Mouse (Mus musculus) hindlimb bud, embryonic 11.5 days (tissue): ENCODE measurements around the gene Nlgn3.

ENCODE experiments used
- DNase-seq: peaks from one replicate; pipeline ENCODE4 v3.0.0-alpha.2; 2012; ENCODE audit warnings: low read depth, low spot score; ENCODE audit errors: extremely low spot score

Nlgn3 gene

DNA sequence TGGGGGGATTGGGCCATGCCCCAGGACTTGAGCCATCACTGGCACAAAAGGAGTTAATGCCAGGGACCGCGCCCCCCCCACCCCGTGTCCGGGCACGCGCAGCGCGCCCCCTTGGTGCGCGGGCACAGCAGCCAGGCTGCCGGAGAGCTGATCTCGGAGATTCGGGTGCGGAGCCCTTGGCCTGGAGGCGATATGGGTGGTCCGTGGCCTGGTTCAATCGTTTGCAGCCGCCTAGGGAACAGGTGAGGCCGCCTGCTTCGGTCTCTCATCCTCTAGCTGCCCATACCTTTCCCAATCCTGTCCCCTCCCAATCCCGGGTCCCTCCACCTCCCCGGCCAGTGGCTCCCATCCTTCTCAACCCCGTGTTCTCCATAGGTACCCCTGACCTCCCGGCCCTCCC lies at the start of gene Nlgn3:
Gene Nlgn3, plus strand, starts transcription at position 114 of the 400 bp plus-strand sequence.
- no peak for DNase-seq

GRCm38 (mm10) chrX:101253952-101254729 lies 44.8 kb upstream of the Nlgn3 start, which contains the start of gene Foxo4:
TSS of gene Foxo4 (plus strand) at chrX:101254528.
- DNase-seq, result peak; percentile 54

- no peak for DNase-seq
These were observed 44.2 kb upstream of the Nlgn3 start for GRCm38 (mm10) chrX:101254740-101255139.

DNA sequence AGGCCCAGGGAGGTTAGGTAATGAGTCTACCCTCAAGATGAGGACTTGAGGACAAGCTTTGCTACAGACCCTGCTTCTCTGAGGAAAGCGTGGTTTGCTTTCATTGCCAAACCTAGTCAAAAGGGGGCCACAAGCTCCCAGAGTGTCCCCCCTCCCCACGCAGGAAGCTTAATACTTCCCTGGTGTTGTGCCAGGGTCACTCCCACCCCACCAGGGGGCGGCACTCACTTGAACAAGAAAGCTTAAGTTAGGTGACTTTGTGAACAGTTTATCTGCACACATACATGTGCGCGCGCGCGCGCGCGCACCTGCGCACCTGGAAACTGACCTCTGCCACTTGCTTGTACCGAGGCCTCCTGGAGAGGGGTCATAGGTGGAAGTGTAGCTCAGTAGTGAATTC lies 42.4 kb upstream of the Nlgn3 start:
- DNase-seq, result no peak

GRCm38 (mm10) chrX:101260441-101261325 lies 38.3 kb upstream of the Nlgn3 start:
- peak; percentile 26 for DNase-seq

GRCm38 (mm10) chrX:101263892-101264291 lies 35.1 kb upstream of the Nlgn3 start, which contains the start of gene Gm614:
TSS of gene Gm614 (minus strand) at chrX:101263992.
- DNase-seq, result no peak

DNA sequence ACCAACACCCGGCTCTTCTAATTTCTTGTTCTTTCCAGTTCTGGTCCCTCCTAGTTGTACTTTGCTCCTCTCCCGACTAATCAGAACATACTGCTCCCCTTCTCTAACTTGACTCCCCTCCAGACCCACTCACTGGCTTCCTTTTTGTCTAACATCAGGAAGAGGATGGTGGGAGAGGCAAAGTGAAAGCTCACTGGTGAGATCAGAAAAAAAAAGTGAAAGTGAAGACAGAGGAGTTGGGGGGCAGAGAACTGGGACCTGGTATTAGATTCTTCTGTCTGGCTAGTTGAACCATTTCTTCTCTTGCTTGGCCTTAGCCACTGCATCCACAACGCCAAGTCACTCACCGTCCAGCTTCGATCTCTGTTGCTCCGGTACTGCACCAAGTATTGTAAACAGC lies 32.3 kb upstream of the Nlgn3 start:
- DNase-seq, result no peak

GRCm38 (mm10) chrX:101268025-101268754 lies 30.8 kb upstream of the Nlgn3 start, which contains the start of gene Il2rg:
TSS of gene Il2rg (minus strand) at chrX:101268255.
- no peak for DNase-seq

DNA sequence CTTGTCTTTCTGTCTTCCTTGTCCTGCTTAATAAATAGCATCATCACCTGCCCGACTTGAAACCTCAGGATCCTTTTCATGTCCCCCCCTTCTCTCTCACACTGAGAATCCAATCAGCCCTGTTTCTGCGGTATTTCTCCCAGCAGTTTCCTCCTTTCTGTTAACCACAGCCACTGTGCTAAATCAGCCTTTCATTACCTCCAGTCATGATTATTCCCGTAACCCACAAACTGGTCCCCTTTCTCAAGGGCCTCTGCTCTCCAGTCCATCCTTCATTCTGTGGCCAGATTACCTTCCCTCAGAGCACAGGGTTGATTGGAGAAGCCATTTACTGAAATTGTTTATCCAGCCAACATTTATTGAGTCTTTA lies 30.2 kb upstream of the Nlgn3 start, which contains the start of gene Gm20489:
Gene Gm20489, minus strand, starts transcription at position 269 of the 370 bp plus-strand sequence.
- DNase-seq, result no peak

DNA sequence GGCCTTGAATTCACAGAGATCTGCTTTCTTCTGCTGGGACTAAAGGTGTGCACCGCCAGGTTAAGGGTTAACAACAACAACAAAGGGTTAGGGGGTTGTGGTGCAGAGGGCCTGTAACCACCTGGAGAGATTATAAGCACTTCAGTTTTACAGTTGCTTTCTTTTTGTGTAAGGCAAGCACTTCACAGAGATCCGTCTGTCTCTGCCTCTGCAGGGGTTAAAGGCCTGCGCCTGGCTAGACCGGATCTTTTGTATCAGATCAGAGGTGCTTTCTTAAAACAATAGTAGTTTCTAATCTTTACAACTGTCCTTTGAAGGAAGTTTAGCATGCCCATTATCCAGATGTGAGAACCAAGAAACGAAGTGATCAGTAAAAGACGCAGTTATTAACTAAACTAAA lies 25.6 kb upstream of the Nlgn3 start:
- no peak for DNase-seq

GRCm38 (mm10) chrX:101273875-101274738 lies 24.9 kb upstream of the Nlgn3 start, which contains the start of gene Med12:
TSS of gene Med12 (plus strand) at chrX:101274030.
- DNase-seq, result peak; percentile 20

- no peak for DNase-seq
These were observed 16.2 kb upstream of the Nlgn3 start for GRCm38 (mm10) chrX:101282813-101283212.

GRCm38 (mm10) chrX:101285534-101285933 lies 13.4 kb upstream of the Nlgn3 start:
- DNase-seq, result no peak

- no peak for DNase-seq
These were observed 12.9 kb upstream of the Nlgn3 start for GRCm38 (mm10) chrX:101285953-101286670.

- no peak for DNase-seq
These were observed 11.4 kb upstream of the Nlgn3 start for GRCm38 (mm10) chrX:101287543-101287942.

DNA sequence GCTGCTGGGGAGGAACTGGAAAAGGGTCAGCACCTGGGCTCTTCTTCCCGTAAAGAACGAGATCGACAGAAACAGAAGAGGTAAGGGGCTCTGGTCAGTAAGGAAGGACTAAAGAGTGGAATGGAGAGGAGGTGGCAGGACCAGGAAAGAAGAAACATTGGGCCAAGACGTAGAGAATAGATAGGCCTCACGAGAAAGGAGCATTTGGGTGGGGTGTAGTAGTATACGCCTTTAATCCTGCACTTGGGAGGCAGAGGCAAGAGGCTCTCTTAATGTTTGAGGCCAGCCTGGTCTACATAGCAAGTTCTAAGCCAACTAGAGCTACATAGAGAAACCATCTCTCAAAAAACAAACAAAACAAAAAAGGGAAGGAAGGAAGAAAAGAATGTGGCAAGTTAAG lies 10.5 kb upstream of the Nlgn3 start:
- no peak for DNase-seq

DNA sequence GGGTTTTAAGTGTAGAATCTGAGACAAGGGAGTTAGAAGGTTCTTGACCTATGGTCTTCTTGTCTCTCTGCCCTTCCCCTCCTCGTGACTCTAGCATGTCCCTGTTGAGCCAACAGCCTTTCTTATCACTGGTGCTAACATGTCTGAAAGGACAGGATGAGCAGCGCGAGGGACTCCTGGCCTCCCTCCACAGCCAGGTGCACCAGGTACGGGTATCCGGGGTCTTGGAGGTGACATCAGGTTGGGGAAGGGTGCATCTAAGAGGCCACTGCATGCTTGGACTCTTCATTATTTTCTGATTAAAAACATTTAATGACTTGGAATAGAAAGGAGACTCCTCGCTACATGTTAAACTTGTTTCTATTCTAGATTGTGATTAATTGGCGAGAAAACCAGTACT lies 9.9 kb upstream of the Nlgn3 start:
- no peak for DNase-seq

DNA sequence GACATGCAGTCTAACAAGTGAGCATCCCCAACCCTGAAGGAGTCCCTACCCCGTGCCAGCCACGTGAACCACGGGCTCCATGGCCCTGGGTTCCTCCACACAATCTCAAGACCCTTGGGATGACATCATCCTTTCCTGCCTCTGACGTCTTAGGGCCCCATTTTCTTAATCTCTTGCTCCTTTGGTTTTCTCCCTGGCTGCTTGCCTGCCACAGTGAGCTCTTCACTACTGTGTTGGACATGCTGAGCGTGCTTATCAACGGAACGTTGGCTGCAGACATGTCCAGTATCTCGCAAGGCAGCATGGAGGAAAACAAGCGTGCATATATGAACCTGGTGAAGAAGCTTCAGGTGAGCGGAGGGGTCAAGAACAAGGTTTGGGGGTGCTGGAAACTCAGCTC lies 8.9 kb upstream of the Nlgn3 start:
- DNase-seq, result no peak
